Mouse (Mus musculus) forebrain, postnatal 0 days (tissue): ENCODE measurements at regions not wholly inside any gene's neighbourhood (a gene's known extent, or its start where the extent isn't known, plus 50 kb on each side); places are given as distances from the start of the nearest gene placed in this dataset.
A peak's percentile ranks its signal among the peaks of the same experiment; 100 is the strongest.

Source experiments
- ATAC-seq: fragments of 200-750 bp; cut with Nextera tagmentation; 2 replicates; pipeline ENCODE4 v1.8.0; 2017; ENCODE audit warnings: mild to moderate bottlenecking, moderate library complexity
- DNase-seq: peaks from one replicate; pipeline ENCODE4 v3.0.0-alpha.2; 2015
- H3K27ac ChIP-seq: fragments of 300-500 bp; sonication (generic); 2 replicates; pipeline ENCODE4 v1.5.1; 2014; ENCODE audit warnings: low read depth, mild to moderate bottlenecking, antibody characterized with exemption, low read length, moderate library complexity, mixed read lengths
- H3K27me3 ChIP-seq: fragments of 300-500 bp; sonication (generic); 2 replicates; pipeline ENCODE4 v1.6.1; 2014; ENCODE audit warnings: mild to moderate bottlenecking, low read length, mixed read lengths; ENCODE audit not compliant: insufficient read depth
- H3K36me3 ChIP-seq: fragments of 300-500 bp; sonication (generic); 2 replicates; pipeline ENCODE4 v1.6.1; 2014; ENCODE audit warnings: mild to moderate bottlenecking, moderate library complexity; ENCODE audit not compliant: insufficient read depth
- H3K4me1 ChIP-seq: fragments of 300-500 bp; sonication (generic); 2 replicates; pipeline ENCODE4 v1.6.1; 2014; ENCODE audit warnings: antibody characterized with exemption; ENCODE audit not compliant: insufficient read depth
- H3K4me2 ChIP-seq: fragments of 300-500 bp; sonication (generic); 2 replicates; pipeline ENCODE4 v1.6.1; 2014; ENCODE audit warnings: low read depth, mild to moderate bottlenecking, moderate library complexity
- H3K4me3 ChIP-seq: fragments of 300-500 bp; sonication (generic); 2 replicates; pipeline ENCODE4 v1.5.1; 2014; ENCODE audit warnings: low read depth, low read length, mixed read lengths
- H3K9ac ChIP-seq: fragments of 300-500 bp; sonication (generic); 2 replicates; pipeline ENCODE4 v1.6.1; 2014; ENCODE audit warnings: mild to moderate bottlenecking
- H3K9me3 ChIP-seq: fragments of 300-500 bp; sonication (generic); 2 replicates; pipeline ENCODE4 v1.6.1; 2016; ENCODE audit warnings: low read length
- CTCF ChIP-seq: sonication (generic); IDR thresholded peaks from 2 replicates; pipeline ENCODE4 v1.5.1; 2016; ENCODE audit warnings: antibody characterized with exemption, control low read depth, low read depth
- WGBS: fragments of 180-500 bp; shearing (Covaris S2); extraction: QIAGEN DNeasy Blood & Tissue Kit; methylation state at CpG from one replicate; pipeline ENCODE4 v1.1.7; 2014; 5-methylcytosine and 5-hydroxymethylcytosine counted together

- no peaks in the 10 kb centered on the region for H3K36me3 ChIP-seq
- WGBS, result 36% methylated on average over 2 of the region's 2 CpGs
- H3K4me2 ChIP-seq, result no peak overlapping the region
- H3K4me1 ChIP-seq, result no peaks in the 10 kb centered on the region
- H3K9me3 ChIP-seq, result no peaks in the 10 kb centered on the region
- ATAC-seq (peak; percentile 55), DNase-seq (no peak)
- peak; percentile 34 for TF ChIP-seq CTCF
- no peak overlapping the region for H3K4me3 ChIP-seq
- no peaks in the 10 kb centered on the region for H3K27me3 ChIP-seq
- no peak overlapping the region for H3K27ac ChIP-seq
- no peak overlapping the region for H3K9ac ChIP-seq
Observed at GRCm38 (mm10) chr17:45815833-45816232, 82.2 kb upstream of the 1600014C23Rik start.

DNA sequence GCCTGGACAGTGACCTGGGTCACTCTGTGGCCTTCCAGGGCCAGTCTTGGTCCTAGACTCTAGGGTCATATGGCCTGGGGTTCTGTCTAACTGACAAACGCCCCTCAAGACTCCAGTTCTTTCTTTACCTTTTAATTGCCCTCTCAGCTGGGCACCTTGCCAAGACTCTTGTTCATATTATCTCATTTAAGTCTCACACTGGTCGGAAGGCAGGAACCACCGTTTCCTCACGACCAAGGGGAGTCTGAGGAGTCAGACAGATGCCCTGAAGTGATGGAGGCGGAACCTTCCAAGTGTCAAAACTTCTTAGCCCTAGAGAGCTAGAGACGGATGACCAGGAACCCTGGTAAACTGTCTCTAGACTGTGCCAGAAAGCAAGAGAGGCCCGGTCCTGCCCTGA is 81.7 kb upstream of the 1600014C23Rik start:
- H3K27me3 ChIP-seq, result no peaks in the 10 kb centered on the region
- no peak overlapping the region for H3K9ac ChIP-seq
- H3K4me2 ChIP-seq, result no peak overlapping the region
- WGBS, result 37% methylated on average over 7 of the region's 7 CpGs
- no peak overlapping the region for H3K4me3 ChIP-seq
- no peak overlapping the region for H3K27ac ChIP-seq
- H3K4me1 ChIP-seq, result no peaks in the 10 kb centered on the region
- DNase-seq, result no peak
- H3K9me3 ChIP-seq, result no peaks in the 10 kb centered on the region
- ATAC-seq, result no peak
- no peak for TF ChIP-seq CTCF
- no peaks in the 10 kb centered on the region for H3K36me3 ChIP-seq

GRCm38 (mm10) chr17:45814586-45814985 is 80.9 kb upstream of the 1600014C23Rik start:
- Histone ChIP-seq H3K4me3 (no peak overlapping the region), H3K9ac (no peak overlapping the region), H3K4me1 (no peaks in the 10 kb centered on the region), H3K27me3 (no peaks in the 10 kb centered on the region), H3K4me2 (no peak overlapping the region), H3K9me3 (no peaks in the 10 kb centered on the region), H3K36me3 (no peaks in the 10 kb centered on the region), H3K27ac (no peak overlapping the region)
- no peak for ATAC-seq
- WGBS, result 38% methylated on average over 11 of the region's 11 CpGs
- no peak for TF ChIP-seq CTCF
- no peak for DNase-seq

DNA sequence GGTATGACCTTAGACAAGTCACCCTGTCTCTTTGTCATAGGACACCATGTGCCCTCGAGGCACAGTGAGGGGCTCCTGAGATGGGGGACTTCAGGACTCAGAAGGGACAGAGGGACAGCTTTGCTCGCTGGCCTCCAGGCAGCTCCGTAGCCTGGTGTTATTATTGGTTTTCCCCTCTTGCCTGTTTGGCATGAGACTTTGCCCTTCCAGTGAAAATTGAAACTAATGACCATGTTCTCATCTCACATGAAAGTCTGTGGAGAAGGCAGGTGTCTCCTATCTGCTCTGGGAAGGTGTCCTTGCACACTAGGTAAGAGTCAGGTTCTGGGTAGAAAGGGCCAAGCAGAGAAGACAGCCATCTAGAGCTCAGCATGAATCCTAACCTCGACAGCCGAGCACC is 80.3 kb upstream of the 1600014C23Rik start:
- Histone ChIP-seq H3K9ac (no peak overlapping the region), H3K4me3 (no peak overlapping the region), H3K27me3 (no peaks in the 10 kb centered on the region), H3K27ac (no peak overlapping the region), H3K4me2 (no peak overlapping the region), H3K36me3 (no peaks in the 10 kb centered on the region), H3K9me3 (no peaks in the 10 kb centered on the region), H3K4me1 (no peaks in the 10 kb centered on the region)
- ATAC-seq, result no peak
- TF ChIP-seq CTCF, result no peak
- no peak for DNase-seq
- 68% methylated on average over 5 of the region's 5 CpGs for WGBS

DNA sequence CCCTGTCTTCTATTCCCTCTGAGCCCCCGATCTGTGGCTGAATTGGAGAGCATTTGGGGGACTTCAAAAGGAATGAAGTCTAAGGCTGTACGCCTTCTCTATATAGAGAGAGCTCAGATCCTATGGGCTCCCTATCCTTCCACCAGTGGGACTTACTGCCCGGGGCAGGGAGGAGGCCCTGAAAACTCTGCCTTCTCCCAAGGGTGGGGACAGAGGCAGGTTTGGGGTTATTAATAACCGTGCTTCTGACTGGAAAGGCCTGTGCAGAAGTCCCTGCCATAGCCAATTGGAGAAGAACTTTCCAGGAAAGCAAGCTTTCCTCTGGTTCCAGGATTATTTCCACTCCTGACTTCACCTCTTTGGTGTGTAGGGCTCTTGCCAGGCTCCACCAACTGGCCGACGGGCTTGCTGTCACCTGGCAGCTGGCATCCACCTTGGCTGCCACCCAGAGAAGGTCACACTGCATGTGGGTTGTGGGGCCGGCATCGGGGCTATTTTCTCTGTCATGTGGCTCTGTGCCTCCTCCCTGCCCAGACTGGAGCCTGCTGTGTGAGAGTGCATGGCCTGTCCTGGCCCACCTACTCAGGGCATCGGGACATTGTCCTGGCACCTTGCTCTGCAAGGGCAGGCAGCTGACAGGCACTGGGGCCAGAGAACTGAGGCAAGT is 78.8 kb upstream of the 1600014C23Rik start:
- H3K9me3 ChIP-seq, result no peaks in the 10 kb centered on the region
- no peak overlapping the region for H3K27ac ChIP-seq
- WGBS, result 69% methylated on average over 9 of the region's 9 CpGs
- no peak overlapping the region for H3K9ac ChIP-seq
- H3K4me2 ChIP-seq, result no peak overlapping the region
- DNase-seq, result no peak
- no peaks in the 10 kb centered on the region for H3K27me3 ChIP-seq
- no peak for TF ChIP-seq CTCF
- no peak overlapping the region for H3K4me3 ChIP-seq
- ATAC-seq, result no peak
- H3K36me3 ChIP-seq, result no peaks in the 10 kb centered on the region
- peaks cover 5% of the 10 kb centered on the region; the same call in 1 of the 2 replicates for H3K4me1 ChIP-seq

DNA sequence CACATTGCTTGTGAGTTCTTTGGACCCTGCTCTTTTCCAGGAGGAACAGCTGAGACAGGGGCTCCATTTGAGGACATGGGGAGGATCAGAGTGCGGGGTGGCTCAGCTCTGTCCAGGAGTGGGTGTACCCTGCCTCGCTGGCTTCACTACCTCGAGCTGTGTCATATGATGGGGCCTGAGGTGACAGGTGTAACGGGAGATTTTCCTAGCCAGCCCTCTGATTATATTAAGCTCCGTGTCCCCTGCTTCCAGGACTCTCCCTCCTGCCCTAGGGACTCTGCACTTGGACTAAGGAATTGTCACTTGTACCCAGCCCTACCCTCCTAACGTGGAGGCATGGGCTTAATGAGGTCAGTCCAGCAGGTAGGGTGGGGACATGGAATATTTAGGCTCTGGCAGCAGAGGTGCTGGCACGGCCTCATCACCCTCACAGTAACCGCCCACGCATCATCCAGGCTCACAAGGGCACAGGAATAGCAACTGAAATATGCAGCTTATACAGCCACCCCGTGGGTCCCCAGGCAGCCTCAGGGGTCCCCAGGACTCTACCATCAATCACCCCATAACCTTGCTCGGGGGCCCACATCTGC is 78.1 kb upstream of the 1600014C23Rik start:
- TF ChIP-seq CTCF, result no peak

DNA sequence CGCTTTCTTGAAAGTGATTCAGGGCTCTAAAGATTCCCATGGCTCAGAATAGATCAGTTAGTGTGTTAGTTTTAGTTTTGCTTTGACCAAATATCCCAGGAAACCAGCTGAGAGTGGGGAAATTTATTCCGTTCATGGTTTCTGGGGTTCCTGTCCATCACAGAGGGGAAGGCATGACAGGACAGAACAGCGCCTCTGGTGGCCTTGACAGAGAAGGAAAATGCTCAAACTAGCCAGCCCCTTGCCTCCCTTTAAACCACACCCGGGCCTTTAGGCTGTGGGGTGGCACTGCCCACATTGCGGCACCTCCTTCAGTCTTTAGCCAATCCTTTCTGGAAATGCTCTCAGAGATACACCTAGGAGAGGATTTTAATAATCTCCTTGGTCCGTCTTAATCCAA is 76.1 kb upstream of the 1600014C23Rik start:
- no peak for DNase-seq

More for the DNA sequence above, 78.1 kb upstream of the 1600014C23Rik start:
- H3K4me2 ChIP-seq, result no peak overlapping the region
- no peaks in the 10 kb centered on the region for H3K9me3 ChIP-seq
- no peak overlapping the region for H3K27ac ChIP-seq
- peaks cover 9% of the 10 kb centered on the region; the same call in 1 of the 2 replicates for H3K4me1 ChIP-seq
- no peak overlapping the region for H3K9ac ChIP-seq
- no peak for DNase-seq
- H3K36me3 ChIP-seq, result no peaks in the 10 kb centered on the region
- H3K27me3 ChIP-seq, result no peaks in the 10 kb centered on the region
- H3K4me3 ChIP-seq, result no peak overlapping the region
- no peak for ATAC-seq
- WGBS, result 83% methylated on average over 11 of the region's 11 CpGs

More for the DNA sequence above, 76.1 kb upstream of the 1600014C23Rik start:
- Histone ChIP-seq H3K4me2 (no peak overlapping the region), H3K4me1 (peaks cover 10% of the 10 kb centered on the region; the same call in 1 of the 2 replicates), H3K9ac (no peak overlapping the region), H3K4me3 (no peak overlapping the region), H3K27me3 (0 out of 2 replicates have a peak, but pooled peaks cover 8% of the 10 kb centered on the region), H3K36me3 (no peaks in the 10 kb centered on the region), H3K9me3 (no peaks in the 10 kb centered on the region), H3K27ac (no peak overlapping the region)
- 94% methylated on average over 6 of the region's 6 CpGs for WGBS
- no peak for TF ChIP-seq CTCF
- ATAC-seq, result no peak
